Mouse (Mus musculus): ENCODE measurements around the gene Shtn1.

GRCm38 (mm10) chr19:59067652-59068051 lies 8.2 kb downstream of the Shtn1 start:
- TF ChIP-seq CTCF (IDR thresholded peaks at IDR 0.05; ENCODE audit: low read depth) (no peak), EP300 (IDR thresholded peaks at IDR 0.05; ENCODE audit: low read depth) (no peak)
